Mouse (Mus musculus) neural tube, embryonic 10.5 days (tissue): ENCODE data around the gene Abhd14b.
A peak's percentile ranks its signal among the peaks of the same experiment; 100 is the strongest.

Experiments
- DNase-seq: peaks from one replicate; pipeline ENCODE4 v3.0.0-alpha.2; 2017; ENCODE audit warnings: low spot score; ENCODE audit errors: extremely low spot score

The Abhd14b gene

DNA sequence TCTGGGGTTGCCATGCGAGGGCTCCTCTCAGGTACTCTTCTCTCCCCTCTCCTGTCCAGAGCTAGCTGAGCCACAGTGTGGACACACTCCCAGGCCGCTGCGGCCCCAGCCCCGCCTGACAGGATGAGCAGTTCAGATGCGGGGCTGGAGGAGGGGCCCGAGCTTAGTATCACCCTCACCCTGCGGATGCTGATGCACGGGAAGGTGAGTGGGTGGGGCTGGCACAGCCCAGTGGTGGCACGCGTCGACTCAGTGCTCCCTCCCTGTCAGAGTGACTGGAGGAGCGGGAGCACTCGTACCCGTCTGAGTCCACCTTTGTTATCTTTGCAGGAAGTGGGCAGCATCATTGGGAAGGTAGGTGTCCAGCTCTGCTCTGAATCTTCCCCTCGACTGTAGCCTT, 12.7 kb downstream of the Abhd14b start:
- no peak for DNase-seq

DNA sequence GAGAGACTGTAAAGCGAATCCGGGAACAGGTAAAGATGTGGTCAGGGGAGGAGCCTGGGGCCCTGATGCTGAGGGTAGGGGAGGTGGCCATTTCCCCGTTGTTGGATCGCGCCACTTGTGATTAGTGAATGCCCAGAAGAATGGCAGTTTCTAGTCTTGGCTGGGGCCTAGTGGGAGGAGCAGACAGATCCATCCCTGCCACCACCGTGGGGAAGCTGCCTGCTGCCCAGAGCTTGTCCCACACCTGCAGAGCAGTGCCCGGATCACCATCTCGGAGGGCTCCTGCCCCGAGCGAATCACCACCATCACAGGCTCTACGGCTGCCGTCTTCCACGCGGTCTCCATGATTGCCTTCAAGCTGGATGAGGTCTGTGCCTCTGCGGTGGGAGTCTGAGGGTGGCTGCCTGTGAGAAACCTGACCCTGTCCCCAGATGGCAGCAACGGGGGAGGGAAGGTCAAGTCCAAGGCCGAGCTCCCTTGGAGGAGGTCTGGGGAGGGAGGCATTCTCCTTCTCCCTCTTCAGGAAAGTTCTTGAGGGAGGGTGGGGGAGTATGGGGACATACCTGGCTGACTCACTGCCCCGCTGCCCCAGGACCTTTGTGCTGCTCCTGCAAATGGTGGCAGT, 13.3 kb downstream of the Abhd14b start:
- DNase-seq, result no peak

- DNase-seq, result no peak
These were observed 13.8 kb downstream of the Abhd14b start for GRCm38 (mm10) chr9:106461026-106461415.

DNA sequence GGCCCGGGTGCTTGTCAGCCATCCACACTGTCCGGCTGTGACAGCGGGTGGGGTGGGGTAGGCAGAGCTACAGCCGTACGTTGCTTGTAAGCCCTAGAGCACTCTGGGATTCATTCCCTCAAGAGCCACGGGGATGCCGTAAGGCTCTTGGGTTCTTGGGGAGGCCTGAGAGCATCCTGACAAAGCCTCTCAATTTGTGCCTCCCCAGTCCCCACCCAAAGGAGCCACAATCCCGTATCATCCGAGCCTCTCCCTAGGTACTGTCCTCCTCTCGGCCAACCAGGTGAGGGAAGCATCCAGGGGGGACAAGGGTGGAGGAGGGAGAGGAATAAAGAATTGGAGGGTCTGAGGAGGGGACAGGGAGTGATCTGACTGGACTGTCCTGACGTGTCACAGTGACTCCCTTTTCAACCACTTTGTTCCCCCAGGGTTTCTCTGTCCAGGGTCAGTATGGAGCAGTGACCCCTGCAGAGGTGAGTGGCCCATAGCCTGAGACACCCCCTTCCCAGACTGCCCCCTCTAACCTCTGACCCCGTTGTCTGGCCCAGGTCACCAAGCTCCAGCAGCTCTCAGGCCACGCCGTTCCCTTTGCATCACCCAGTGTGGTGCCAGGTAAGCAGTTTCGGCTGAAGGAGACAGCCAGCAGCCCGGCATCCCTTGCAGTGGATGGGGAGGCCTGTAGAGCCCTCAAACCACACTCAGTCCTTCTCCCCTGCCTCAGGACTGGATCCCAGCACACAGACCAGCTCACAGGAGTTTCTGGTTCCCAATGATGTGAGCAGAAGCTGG, 14.6 kb downstream of the Abhd14b start:
- no peak for DNase-seq

- no peak for DNase-seq
These were observed 15.2 kb downstream of the Abhd14b start for GRCm38 (mm10) chr9:106462430-106462800.

- DNase-seq, result no peak
These were observed 16.1 kb downstream of the Abhd14b start for GRCm38 (mm10) chr9:106463122-106464063.

DNA sequence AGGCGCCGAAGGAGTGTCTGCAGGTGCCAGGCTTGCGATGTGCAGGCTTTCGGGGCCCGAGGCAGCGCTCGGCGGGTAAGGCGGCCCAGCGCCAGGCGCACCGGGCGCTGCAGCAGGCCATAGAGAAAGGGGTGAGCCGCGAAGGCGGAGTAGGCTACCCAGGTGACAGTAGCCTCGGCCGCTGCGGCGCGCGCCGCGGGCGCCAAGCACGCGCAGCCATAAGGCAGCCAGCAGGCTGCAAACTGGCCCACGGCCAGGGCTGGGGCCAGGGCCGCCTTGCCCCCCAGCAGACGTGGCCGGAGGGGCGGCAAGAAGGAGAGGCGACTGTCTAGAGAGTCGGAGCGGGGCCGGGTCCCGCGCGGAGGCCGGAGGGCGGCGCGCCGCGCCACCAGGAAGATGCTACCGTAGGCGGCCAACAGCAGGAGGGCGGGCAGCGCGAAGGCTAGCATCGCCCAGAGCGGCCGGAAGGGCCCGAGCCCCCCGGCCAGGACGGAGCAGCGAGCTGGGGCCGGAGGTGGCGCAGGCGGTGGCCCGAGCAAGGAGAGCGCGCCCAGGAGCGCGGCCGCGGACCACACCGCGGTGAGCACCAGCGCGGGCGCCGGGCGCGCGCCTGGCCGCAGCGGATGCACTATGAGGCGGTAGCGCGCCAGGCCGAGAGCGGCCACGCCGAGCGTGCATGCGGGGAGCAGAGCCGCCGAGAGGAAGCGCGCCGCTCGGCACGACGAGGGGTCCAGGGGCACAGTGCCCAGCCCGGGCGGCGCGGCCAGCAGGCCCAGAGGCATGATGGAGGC, 17.7 kb downstream of the Abhd14b start:
- peak; percentile 79 for DNase-seq

DNA sequence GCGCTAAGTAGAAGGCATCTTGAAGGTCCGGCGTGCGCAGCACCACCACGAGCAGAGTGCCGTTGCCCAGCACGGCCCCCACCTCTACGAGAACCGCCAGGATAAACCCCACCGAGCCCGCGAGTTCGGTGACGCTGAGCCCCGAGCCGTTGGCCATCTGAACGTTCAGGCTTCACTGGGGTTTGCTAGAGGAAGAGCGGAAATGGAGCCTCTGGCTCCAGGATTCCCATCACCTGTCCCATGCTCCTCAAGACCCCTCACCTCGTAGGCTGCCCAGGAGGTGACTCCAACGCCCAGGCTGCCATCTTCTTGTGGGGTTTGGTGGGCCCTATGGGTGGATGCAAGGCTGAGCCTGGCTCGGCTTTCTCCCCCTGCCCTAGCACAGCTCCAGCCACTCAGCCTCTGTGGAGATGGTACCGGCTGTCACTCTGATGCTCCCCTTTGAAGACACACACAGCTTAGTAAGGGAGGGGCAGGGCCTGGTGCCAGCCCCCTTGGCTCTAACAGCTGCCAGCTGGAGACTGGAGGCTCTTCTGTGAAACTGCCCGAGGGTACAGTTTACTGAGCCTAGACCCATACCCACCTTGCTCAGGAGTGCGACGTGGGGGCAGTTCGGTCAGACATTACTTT, 18.4 kb downstream of the Abhd14b start, which contains the start of gene Gpr62:
Gene Gpr62 (minus strand): TSS at position 368 of the 630 bp plus-strand sequence.
- DNase-seq, result no peak

DNA sequence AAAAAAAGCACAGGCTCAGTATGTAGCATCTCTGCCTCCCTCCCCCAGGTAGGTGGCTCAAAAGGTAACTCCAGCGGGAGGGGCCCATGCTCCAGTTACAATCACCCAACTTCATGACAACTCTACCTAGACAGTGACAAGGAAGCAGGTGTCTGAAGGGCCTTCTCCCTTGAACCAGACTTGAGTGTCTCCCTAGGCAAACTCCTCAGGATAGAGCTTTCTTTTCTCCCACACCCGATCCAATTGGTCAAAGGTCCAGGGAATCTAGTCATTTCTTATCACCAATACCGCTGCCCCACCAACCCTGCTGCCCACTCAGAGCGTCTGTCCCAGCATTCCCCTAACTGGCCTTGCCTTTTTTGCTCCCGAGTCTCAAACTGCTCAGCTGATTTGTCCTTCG, 19.5 kb downstream of the Abhd14b start:
- DNase-seq, result no peak

GRCm38 (mm10) chr9:106467746-106468145, 20.5 kb downstream of the Abhd14b start:
- DNase-seq, result no peak

DNA sequence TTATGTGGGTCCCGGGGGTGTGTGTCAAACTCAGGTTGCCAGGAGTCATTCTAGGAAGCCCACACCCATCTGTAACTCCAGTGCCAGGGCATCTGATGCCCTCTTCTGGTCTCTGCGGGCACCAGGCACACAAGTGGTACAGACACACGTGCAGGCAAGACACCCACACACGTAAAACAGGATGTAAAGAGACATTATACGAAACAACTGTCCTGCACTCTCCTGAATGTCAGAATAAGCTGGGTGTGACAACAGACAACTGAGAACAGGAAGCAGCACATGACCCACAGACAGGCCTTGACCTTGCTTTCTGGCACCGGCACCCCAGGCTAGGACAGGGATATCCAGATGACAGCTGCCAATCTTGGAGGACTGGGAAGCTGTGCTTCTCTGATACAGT, 22.1 kb downstream of the Abhd14b start:
- no peak for DNase-seq

DNA sequence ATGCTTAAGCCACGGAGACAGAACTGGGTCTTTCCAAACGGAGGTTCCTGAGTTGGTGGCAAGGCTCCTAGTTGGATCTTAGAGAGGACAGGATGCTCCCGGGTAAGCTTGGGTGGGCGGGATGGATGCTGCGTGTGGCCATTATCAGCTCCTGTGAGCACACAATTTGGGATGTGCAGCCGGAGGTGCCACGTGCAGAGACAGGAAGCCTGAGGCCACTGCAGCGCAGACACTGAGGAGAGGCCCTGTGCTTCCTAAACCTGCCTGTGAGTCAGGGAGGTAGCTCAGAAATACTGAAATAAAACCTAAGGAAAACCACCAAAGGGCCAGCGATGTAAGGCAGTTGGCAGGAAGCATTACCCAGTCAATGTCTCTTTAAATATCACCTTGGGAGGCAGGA, 22.5 kb downstream of the Abhd14b start:
- no peak for DNase-seq

DNA sequence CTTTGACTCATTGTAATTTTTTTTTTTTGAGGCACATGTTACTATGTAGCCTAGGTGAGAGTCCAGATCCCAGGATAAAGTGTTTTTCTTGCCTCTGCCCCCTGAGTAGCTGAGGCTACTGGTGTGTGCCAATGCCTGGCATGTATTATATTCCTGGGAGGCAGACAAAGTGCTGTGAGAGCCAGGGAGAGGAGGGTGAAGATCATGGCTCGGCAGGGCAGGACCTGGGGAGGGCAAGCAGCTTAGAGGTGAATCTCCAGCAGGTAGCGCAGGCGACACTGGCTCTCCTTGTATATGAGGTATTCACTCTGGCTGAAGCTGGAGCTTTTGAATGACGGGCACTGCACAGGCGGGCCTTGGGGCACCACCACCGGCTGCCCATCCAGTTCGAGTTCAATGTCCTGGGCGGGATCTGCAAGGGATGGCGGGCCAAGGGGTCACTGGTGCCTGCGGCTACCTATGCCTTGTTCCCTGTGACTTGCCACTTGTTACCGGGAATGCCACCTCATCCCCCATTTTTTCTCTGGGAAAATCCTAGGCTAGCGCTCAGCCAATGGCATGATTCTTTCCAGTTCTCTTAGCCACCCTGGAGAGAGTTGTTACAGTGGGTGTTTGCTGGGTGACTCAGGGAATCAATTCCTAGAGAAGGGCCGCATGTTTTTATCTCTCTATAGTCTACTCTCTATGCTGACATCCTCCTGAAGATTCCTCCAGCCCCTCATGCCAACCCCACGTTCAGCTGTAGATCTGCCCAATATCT, 23.9 kb downstream of the Abhd14b start:
- DNase-seq, result no peak

DNA sequence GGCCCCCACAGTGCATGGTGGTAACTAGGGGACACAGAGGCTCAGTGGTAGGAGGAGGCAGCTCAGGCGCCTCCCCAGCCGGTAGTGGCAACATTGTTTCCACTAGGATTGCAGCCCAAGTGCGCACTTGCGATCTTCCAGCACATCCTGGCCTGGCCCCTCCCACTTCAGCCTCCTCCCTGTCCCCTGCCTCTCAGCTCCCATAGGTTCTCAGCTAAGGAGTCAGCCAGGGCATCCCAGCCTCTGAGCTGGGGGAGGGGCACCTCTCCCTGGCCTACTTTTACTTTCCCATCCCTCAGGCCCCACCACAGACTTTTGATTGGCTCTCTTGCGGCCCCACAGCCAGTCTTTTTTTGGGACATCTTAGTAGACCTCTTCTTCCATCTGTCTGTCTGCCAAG, 24.6 kb downstream of the Abhd14b start:
- no peak for DNase-seq

DNA sequence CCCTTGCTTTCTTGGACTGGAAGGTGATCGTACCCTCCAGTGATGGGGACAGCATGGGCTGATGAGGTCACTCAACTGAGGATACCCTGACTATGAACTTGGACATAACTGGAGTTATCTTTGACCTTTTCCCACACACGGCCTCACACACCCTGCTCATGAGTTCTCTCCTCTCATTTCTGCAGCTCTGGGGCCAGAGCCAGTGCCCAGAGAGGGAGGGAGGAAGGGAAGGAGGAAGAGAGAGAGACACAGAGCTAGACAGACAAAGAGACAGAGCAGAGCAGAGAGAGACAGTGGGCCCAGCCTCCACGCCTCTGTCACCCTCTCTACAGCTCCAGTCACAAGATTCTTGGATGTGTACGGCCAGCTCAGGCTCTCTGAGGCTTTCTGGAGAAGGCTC, 25.1 kb downstream of the Abhd14b start:
- no peak for DNase-seq

- DNase-seq, result no peak
These were observed 26.0 kb downstream of the Abhd14b start for GRCm38 (mm10) chr9:106473081-106473752.

GRCm38 (mm10) chr9:106473753-106474105, 26.5 kb downstream of the Abhd14b start:
- DNase-seq, result no peak

DNA sequence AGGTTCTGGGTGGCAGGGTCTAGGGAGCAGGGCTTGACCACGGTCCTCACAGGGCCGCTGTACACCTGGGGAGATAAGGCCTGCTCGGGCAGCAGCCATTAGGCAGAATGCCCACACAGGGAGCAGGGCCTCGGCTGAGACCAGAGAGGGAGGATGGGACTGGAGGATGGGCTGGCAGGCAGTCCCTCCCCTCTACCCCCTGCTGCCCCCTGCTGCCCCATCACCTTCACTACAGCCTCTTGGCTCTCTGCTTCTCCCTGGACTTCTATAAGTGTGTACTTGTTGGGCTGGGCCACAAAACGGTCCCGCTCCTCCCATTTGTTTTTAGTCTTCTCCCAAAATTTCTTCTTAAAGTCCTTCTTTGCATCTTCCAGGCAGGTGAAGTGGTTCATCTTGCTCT, 27.2 kb downstream of the Abhd14b start:
- DNase-seq, result peak; percentile 80

DNA sequence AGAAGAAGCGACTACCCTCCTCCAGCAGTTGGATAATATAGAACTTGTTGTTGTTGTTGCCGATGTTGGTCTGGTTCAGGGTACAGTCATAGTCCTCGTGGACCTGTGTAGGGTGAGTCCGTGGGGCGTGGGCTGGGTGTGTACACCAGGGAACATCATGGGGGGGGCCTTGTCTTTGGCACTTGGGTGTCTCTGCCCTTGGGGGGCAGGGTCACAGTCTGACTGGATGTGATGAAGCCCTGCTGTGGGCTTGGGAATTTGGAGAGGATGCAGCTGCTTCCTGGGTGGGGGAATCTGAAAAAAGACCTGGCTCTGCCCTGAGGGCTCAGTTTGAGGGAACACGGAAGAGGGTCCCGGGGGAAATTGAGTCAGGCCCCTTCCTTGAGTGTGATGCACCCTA, 27.8 kb downstream of the Abhd14b start:
- DNase-seq, result no peak

- DNase-seq, result no peak
These were observed 28.4 kb downstream of the Abhd14b start, which contains the start of gene Rrp9 for GRCm38 (mm10) chr9:106475663-106476001. TSS of gene Rrp9 (plus strand) at chr9:106475963.
